Comparison of ENCODE assay signal across 20 mouse cellular contexts in genomic region chr13:87928609-87929008, GRCm38 (mm10).
"Had no signal": no experiment of that assay in that cellular context is flagged by ENCODE, and none has a peak within 500 bp of the region (broad histone marks: within the 10 kb centered on the region; RNA-seq: fewer than 3 reads in every experiment).

No protein-coding gene starts in this region.

- H3K4me3 ChIP-seq: midbrain, embryonic 10.5 days; midbrain, embryonic 12.5 days; myocyte; neural tube, embryonic 13.5 days; neural tube, embryonic 15.5 days; stomach, embryonic 15.5 days had no signal

- H3K27me3 ChIP-seq: midbrain, embryonic 12.5 days; neural tube, embryonic 13.5 days; neural tube, embryonic 15.5 days; stomach, embryonic 15.5 days had no signal

- DNase-seq: lung, adult 18-20 months; lung, embryonic 14.5 days; lung, postnatal 10 days; lung, postnatal 4 days; midbrain, embryonic 14.5 days; retina, postnatal 1 day; right cerebral cortex, adult 18-20 months; right cerebral cortex, postnatal 25 days; right cerebral cortex, postnatal 4 days; thymus, adult 2 months; thymus, postnatal 25 days; thymus, postnatal 4 days had no signal

- ATAC-seq: midbrain, embryonic 16.5 days had no signal

- H3K9ac ChIP-seq: lung, embryonic 14.5 days; midbrain, embryonic 12.5 days; neural tube, embryonic 13.5 days; neural tube, embryonic 15.5 days; stomach, embryonic 15.5 days had no signal

- H3K4me2 ChIP-seq: lung, embryonic 14.5 days; midbrain, embryonic 12.5 days; neural tube, embryonic 13.5 days; neural tube, embryonic 15.5 days; stomach, embryonic 15.5 days had no signal

- H3K4me1 ChIP-seq: midbrain, embryonic 10.5 days; midbrain, embryonic 12.5 days; neural tube, embryonic 13.5 days; neural tube, embryonic 15.5 days; stomach, embryonic 15.5 days had no signal

- H3K9me3 ChIP-seq: midbrain, embryonic 10.5 days; midbrain, embryonic 12.5 days; neural tube, embryonic 13.5 days; neural tube, embryonic 15.5 days; stomach, embryonic 15.5 days had no signal

- H3K36me3 ChIP-seq: midbrain, embryonic 10.5 days; midbrain, embryonic 12.5 days; neural tube, embryonic 13.5 days; neural tube, embryonic 15.5 days; stomach, embryonic 15.5 days had no signal

- H3K27ac ChIP-seq: midbrain, embryonic 10.5 days; midbrain, embryonic 12.5 days; neural tube, embryonic 13.5 days; neural tube, embryonic 15.5 days; stomach, embryonic 15.5 days; stomach, postnatal 0 days had no signal
